In genomic region chr14:120896613-120897012, GRCm38 (mm10) we compare ENCODE assay signal across 22 mouse cellular contexts. TPM values are rescaled to one million over a fixed set of nuclear protein-coding genes. Genes with fewer than 3 reads are reported as not detected.
DNase-seq lines count a peak whose midpoint lies in the region; ATAC-seq and TF ChIP-seq lines count a peak whose summit lies in the region.
"Had no signal": no experiment of that assay in that cellular context is flagged by ENCODE, and none has a peak within 500 bp of the region (broad histone marks: within the 10 kb centered on the region; RNA-seq: fewer than 3 reads in every experiment).

No protein-coding gene starts in this region.

- no peaks in the 10 kb centered on the region for H3K9me3 ChIP-seq in liver, embryonic 12.5 days (replicated peaks)
- H3K9me3 ChIP-seq in E14TG2a.4 (ENCODE audit: low read length), result peaks cover 14% of the 10 kb centered on the region
- H3K9me3 ChIP-seq: embryonic facial prominence, embryonic 10.5 days; embryonic facial prominence, embryonic 12.5 days; forebrain, embryonic 13.5 days; forebrain, embryonic 15.5 days had no signal

- H3K79me2 ChIP-seq in liver, adult 2 months (ENCODE audit: control insufficient read depth, insufficient read depth, low read length), result no peaks in the 10 kb centered on the region

- no peak overlapping the region for H3K9ac ChIP-seq in liver, adult 2 months (ENCODE audit: low read depth, low read length)
- H3K9ac ChIP-seq in liver, embryonic 12.5 days, result no peak overlapping the region
- H3K9ac ChIP-seq: embryonic facial prominence, embryonic 12.5 days; forebrain, embryonic 13.5 days; forebrain, embryonic 15.5 days; forebrain, postnatal 0 days had no signal

- no peaks in the 10 kb centered on the region for H3K4me1 ChIP-seq in liver, adult 2 months (ENCODE audit: control insufficient read depth, insufficient read depth, low read length)
- H3K4me1 ChIP-seq in liver, embryonic 12.5 days, result no peaks in the 10 kb centered on the region
- peaks cover 60% of the 10 kb centered on the region for H3K4me1 ChIP-seq in E14TG2a.4 (replicated peaks; ENCODE audit: low read depth, low read length)
- H3K4me1 ChIP-seq: embryonic facial prominence, embryonic 12.5 days; forebrain, embryonic 13.5 days; forebrain, embryonic 15.5 days had no signal

- no peak for ATAC-seq in liver, embryonic 12.5 days
- ATAC-seq: CD4-positive, CD25-positive, alpha-beta regulatory T cell, adult 4 months; forebrain, embryonic 13.5 days; forebrain, embryonic 15.5 days; forebrain, postnatal 0 days had no signal

- H3K27ac ChIP-seq in liver, adult 2 months (replicated peaks; ENCODE audit: insufficient read depth, low read depth, low read length), result no peak overlapping the region
- no peak overlapping the region for H3K27ac ChIP-seq in liver, embryonic 12.5 days
- H3K27ac ChIP-seq: embryonic facial prominence, embryonic 10.5 days; embryonic facial prominence, embryonic 12.5 days; forebrain, embryonic 13.5 days; forebrain, embryonic 15.5 days had no signal

- H3K36me3 ChIP-seq in liver, adult 2 months (ENCODE audit: control insufficient read depth, insufficient read depth, low read length), result no peaks in the 10 kb centered on the region
- H3K36me3 ChIP-seq in liver, embryonic 12.5 days, result no peaks in the 10 kb centered on the region
- no peaks in the 10 kb centered on the region for H3K36me3 ChIP-seq in E14TG2a.4 (ENCODE audit: insufficient read depth, low read length)
- H3K36me3 ChIP-seq: embryonic facial prominence, embryonic 10.5 days; embryonic facial prominence, embryonic 12.5 days; forebrain, embryonic 15.5 days had no signal

- TF ChIP-seq POLR2A in liver, adult 2 months (IDR thresholded peaks at IDR 0.05; ENCODE audit: extremely low read depth, insufficient read depth, low read length), result no peak

- no peaks in the 10 kb centered on the region for H3K27me3 ChIP-seq in liver, adult 2 months (ENCODE audit: control insufficient read depth, insufficient read depth, low read length)
- no peaks in the 10 kb centered on the region for H3K27me3 ChIP-seq in liver, embryonic 12.5 days (replicated peaks)
- no peaks in the 10 kb centered on the region for H3K27me3 ChIP-seq in E14TG2a.4 (ENCODE audit: insufficient read depth, low read length)
- H3K27me3 ChIP-seq: CH12.LX; embryonic facial prominence, embryonic 12.5 days; forebrain, embryonic 13.5 days; forebrain, embryonic 15.5 days had no signal

- no peak overlapping the region for H3K4me2 ChIP-seq in liver, embryonic 12.5 days
- H3K4me2 ChIP-seq: embryonic facial prominence, embryonic 12.5 days; forebrain, embryonic 13.5 days; forebrain, embryonic 15.5 days had no signal

- TF ChIP-seq CTCF in liver, adult 2 months (IDR thresholded peaks at IDR 0.05; ENCODE audit: low read depth, low read length), result no peak
- no peak for TF ChIP-seq CTCF in E14TG2a.4 (conservative IDR thresholded peaks at IDR 0.05; ENCODE audit: low read length)

- peak; percentile 15 for DNase-seq in liver, adult 2 months (ENCODE audit: extremely low read depth, low read depth, low spot score)
- DNase-seq in ES-CJ7 (ENCODE audit: low read depth, low spot score), result peak; percentile 22
- DNase-seq in ZHBTc4 (ENCODE audit: low read depth, low spot score), result peak; percentile 57
- no peak for DNase-seq in urinary bladder, postnatal 4 days (ENCODE audit: low spot score in 2 of 2)
- DNase-seq in left cerebral cortex, adult 11 months (ENCODE audit: low spot score), result no peak
- DNase-seq: adrenal gland, adult 2 months; adrenal gland, postnatal 14 days; B cell, adult 2 months; cerebellum, adult 11-12 months; cerebellum, adult 2 months; cerebellum, adult 9-10 months; cerebellum, postnatal 10 days; cerebellum, postnatal 25 days; forebrain, postnatal 0 days had no signal

- no peak overlapping the region for H3K4me3 ChIP-seq in liver, adult 2 months (ENCODE audit: insufficient read depth, low read depth, low read length)
- no peak overlapping the region for H3K4me3 ChIP-seq in liver, embryonic 12.5 days
- peak overlapping the region; percentile 41 for H3K4me3 ChIP-seq in E14TG2a.4 (replicated peaks; ENCODE audit: low read length)
- H3K4me3 ChIP-seq: embryonic facial prominence, embryonic 10.5 days; embryonic facial prominence, embryonic 12.5 days; forebrain, embryonic 13.5 days; forebrain, embryonic 15.5 days had no signal

- 74% methylated on average over 11 of the region's 11 CpGs for WGBS in liver, adult 2 months
- WGBS in liver, embryonic 12.5 days (ENCODE audit: insufficient replicate concordance), result 72% methylated on average over 11 of the region's 11 CpGs

RNA-seq across cellular contexts. Expression of gene Ipo5, which starts 14.4 kb away (rescaled TPM):
- 32.4 TPM in 2 replicates for total RNA-seq in liver, adult 2 months (2014; rRNA removed)
- polyA plus RNA-seq in liver, adult 2 months (2012; rRNA removed), result 8.1 and 8.6 TPM in 2 replicates
- 83.2 and 87.3 TPM in 2 replicates for polyA plus RNA-seq in liver, embryonic 12.5 days (2016; fragmentation: Nextera tagmentation; extraction: Ambion mirVana)

Comparison
In these comparisons a context has a peak if more than half of its experiments do, and no peak if none do; other contexts are left out.
1. DNase-seq: peak in liver, adult 2 months (single experiment), ES-CJ7 (single experiment) and ZHBTc4 (single experiment); none in urinary bladder, postnatal 4 days (0 of 2) and left cerebral cortex, adult 11 months (single experiment).